Mouse (Mus musculus): ENCODE data around the gene Epb41l2.

Gene Epb41l2

DNA sequence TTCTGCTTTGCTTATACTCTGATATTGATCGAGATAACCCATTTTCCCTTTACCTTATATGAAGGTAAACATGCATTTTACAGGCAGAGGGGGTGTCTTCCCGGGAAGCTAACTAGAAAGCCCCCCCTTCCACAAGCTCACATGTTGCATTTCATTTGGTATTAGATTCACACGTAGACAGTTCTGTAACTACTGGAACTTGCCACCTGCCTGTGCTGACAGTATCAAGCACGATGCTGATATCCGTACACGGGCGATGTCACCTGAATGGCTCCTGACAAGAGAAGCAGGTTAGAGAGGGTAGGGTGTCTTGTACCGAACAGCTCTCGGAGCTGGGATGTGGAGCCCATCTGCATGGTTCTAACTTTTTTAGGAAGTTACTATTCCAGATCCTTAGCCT, 41.0 kb downstream of the Epb41l2 start:
- no peak for DNase-seq (ENCODE audit: low read depth)

DNA sequence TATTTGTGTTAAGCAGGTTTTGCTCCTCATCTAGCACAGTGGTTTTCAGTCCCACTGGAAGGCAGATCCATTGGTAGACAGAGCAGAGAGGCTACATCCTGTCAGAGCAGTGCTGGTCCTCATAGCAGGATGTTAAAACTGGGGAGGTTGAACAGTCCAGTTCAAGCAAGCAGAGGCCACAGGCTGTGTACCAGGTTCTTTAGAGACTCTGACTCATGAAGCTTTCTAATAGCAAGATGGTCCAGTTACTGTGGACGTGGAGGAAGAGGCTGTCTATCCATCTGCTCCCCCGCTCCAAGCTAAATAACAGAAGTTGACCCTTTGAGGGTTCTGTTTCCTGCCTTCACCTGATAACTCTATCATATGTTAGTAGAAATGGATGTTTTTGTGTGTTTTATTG, 41.8 kb downstream of the Epb41l2 start:
- DNase-seq (ENCODE audit: low read depth) = no peak

DNA sequence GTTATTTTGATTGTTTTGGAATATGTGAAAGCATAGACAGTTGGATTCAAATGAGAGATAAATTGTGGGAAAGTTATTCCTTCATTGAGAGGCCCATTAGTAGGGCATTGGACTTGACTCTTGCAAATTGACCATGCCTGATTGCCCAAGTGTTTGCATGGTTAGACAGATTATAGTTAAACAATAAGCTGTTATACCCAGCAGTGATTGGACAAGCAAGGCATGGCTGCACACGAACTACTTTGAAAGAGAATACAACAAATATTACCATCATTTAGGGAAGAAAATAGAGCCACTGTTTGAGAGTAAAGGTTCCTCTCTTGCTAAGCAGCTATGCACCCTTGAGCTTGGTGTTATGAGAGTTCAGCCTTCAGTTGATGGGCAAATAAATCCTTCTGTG, 43.3 kb downstream of the Epb41l2 start:
- no peak for DNase-seq (ENCODE audit: low read depth)

DNA sequence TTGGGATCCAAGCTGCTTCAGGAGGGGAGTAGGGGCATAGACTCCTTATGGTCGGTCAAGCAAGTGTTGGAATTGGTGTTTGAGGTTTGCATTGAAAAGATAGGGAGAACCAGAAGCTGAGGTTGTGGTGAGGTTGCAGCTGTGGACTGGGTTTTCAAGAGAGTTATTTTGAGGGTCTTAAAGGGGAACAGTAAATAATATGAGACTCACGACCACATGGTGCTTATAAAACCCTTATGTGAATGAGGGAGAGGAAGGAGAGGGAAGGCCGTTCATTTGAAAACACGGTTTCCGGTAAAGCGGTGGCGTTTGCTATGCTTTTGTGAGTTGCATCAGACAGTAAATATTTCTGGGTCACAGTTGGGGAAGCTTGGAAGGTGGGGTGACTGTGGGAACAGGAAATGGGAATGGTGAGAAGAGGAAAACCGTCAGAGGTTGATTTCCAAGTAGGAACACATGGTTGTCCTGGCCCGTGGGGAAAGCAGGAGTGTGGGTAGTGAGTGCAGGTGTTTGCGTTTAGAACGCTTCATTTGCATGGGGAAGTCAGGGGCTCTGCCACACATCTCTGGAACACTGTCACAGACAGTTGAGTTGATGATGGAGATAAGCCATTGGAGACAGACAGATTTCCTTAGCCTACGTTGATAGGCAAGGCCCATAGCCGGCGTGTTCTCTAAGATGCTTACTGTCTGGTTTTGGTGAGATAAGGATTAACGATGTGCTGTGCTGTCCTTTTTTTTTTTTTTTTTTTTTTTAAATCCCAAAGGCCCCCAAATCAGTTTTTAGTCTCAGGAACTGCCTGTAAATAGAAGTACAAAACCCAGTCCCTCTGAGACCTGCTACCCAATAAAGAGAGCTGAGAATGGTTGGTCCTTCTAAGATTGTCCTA, 44.5 kb downstream of the Epb41l2 start:
- DNase-seq (ENCODE audit: low read depth) = no peak

DNA sequence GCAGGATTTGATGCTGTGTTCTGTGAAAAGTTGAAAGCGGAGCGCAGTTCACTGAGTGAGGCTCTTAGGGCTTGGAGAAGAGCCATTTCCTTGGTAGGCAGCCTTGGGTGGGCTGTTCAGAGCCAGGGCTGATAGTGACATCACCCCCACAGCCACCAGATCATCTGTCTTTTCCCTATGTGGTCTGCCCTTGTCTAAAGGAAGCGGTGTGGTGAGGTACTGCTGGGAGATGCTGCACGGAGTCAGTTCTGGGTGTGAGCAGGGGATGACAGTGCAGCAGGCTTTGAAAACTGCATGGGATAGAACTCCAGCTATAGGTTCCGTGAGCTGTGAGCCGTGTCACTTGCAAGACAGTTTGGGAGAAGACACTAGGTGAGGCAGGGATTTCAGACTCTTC, 45.1 kb downstream of the Epb41l2 start:
- DNase-seq (ENCODE audit: low read depth) = no peak

DNA sequence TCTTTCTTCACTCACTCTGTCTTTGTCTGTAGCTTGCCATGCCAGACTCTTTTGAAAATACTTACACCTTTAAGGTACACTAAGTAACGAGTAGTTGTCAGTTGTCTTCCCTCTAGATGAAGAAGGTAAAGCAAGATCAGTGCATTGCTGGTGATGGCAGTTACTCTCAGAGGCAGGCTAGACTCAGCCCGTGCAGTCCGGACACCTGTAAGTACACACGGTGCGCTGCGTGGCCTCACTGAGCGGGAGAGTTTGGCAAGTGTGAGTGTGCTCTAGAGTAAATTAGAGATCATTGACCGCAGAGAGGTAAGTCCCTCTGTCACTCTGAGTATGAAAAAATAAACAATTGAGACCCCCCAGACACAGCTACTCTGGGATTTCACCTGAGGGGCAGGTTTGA, 46.0 kb downstream of the Epb41l2 start:
- no peak for DNase-seq (ENCODE audit: low read depth)

DNA sequence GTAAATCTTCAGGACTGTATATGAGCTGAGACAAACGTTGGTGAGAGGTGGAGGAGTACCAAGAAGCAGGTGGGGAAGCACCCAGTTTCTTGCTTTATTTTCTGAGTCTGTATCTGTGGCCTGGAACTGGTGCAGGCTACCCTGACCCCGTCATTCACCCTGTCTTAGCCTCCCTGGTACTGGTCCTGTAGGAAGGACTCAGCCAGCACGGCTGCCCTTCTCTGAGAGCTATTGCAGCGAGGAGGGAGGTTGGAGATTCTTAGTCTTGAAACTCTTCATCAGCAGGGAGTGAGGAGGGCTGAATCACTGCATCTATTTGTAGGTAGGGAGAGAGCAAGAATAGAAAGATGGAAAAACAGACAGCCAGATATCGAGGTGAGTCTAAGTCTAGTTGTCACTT, 47.1 kb downstream of the Epb41l2 start:
- no peak for DNase-seq (ENCODE audit: low read depth)

DNA sequence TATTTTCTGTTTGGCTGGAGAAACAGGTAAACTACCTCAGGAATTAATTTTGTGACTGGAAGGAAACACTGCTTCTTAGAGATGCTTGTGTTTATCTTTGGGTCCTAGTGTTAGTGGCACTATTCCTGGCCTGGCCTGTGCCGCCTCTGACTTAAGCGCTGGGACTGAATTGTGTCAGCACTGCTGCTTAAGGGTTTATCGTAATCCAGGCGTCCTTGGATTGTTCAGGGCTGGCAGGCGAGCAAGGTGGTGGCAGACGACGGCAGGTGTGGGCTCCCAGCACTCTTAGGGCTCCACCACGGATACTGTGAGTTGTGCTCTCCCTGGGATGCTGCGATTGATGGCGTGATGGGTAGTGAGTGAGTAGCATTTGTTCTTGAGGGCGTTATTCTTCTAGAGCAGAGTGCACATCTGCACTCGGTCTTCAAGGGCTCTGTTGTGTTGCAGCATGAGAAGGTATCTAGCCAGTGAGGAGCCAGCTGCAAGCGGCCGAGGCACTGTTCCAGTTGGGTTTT, 48.6 kb downstream of the Epb41l2 start:
- no peak for DNase-seq (ENCODE audit: low read depth)

DNA sequence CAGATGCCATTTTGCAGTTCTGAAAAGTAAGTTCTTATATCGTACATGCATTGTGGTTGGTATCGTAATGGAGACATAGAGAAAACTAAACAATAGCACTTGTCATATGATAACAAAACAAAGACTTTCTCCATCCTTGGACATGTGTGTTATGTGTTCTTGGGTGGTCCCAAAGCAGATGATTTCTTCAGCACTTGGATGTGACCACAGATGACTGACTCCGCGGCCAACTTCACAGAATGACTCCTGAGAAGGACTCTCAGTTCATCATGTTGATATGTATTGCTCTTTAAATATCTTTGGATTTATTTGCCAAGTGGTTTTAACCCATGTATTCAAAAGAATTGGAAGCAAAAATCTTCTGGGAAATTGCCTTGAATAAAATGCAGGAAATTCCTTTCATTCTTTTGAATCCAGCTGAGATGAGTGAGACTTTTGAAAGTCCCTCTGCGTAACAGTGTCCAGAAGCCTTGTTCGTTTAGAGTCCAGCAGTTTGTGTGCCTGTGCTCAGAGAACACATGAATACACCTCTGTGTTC, 52.3 kb downstream of the Epb41l2 start:
- no peak for DNase-seq (ENCODE audit: low read depth)

DNA sequence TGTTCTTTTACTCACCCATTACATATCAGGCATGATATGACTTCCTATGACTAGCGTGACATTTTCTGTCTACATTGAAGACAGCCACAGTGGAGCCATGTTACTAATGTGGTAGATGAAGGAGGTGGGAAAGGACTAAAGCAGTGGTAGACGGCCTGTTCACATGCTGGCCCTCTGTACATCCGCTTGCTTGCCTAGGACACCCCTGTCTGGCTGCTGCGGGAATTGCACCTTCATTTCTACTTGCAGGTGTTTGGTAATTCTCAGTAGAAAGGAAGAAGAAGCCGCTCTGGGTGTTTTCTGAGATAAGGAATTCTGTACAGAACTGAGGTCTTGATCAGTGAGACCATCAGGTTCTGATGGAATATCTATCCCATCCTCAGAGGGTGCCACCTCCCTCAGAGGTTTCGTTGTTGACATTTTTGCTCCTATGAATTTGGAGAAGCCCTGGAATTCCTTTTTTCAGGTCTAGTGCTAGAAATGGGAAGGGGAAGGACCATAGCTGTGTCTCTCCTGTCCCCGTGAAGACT, 55.7 kb downstream of the Epb41l2 start:
- DNase-seq (ENCODE audit: low read depth) = no peak

DNA sequence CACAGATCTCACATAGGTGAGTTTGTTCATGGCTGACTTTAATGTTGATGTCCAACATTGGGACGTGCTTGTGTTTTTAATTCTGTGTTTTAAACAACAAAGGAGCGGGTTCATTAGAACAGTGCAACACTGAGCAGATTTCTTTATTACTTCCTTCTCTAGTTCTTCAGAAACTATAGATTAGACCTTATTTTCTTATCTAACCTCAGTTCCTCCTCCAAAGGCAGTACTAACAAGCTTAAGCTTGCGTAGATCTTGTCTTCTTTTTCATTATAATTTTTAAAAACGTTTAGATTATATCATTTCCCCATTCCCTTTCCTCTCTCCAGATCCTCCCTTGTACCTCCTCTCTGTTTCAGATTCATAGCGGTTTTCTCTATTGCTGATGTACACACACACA, 57.1 kb downstream of the Epb41l2 start:
- DNase-seq (ENCODE audit: low read depth) = no peak

DNA sequence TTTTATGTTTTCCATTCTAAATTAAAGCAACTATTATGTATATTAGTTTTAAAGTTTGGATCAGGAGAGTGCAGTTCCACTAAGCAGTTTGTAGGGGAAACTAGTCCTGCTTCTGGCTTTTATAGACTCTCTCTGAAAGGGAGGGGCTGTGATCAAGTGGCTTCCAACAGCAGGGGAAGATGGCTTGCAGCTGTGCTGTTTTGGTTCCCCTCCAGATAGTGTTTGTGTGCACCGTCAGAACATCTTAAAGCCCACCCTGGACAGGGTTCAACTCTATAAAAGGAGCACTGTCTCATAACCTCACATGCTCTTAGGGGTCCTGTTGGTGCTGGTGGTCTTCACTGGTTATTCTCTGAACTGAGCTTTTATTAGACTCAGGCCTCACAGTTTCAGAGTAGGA, 66.5 kb downstream of the Epb41l2 start:
- peak; percentile 31 for DNase-seq (ENCODE audit: low read depth)

DNA sequence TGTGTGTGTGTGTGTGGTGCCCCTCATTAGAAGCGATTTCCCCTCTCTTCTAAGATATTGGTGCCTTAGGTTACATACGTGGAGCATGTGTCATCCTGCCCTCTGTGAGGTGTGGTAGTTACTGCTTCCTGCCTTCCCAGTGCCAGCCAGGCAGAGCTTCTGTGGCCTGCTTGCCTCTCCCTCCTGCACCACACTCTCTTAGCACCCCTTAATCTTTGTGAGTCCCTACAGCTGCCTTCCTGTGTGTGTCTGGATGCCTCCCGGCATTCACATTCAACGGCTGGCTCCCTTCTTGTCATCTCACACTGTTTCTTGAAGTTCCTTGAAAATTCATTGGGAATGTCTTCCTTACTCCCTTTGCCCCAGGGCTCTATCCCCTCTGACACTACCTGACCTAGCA, 67.2 kb downstream of the Epb41l2 start:
- DNase-seq (ENCODE audit: low read depth) = no peak

DNA sequence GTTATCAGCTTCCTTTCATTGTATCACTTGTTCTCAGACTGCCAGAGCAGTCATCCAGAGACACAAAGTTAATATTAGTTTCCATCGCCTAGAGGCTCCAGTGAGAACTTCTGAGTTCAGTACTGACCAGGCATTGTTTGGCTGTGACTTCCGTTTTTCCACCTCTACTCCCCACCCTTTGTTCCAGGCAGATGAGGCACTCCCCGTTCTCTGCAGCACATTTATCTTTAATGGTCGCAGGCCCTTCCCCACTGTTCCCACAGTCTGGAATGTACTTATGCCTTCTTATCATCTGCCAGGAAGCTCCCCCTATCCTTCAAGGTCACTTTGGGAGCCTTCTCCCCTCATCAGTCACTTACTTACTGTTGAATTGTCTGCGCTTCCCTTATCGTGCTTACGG, 67.9 kb downstream of the Epb41l2 start:
- no peak for DNase-seq (ENCODE audit: low read depth)

DNA sequence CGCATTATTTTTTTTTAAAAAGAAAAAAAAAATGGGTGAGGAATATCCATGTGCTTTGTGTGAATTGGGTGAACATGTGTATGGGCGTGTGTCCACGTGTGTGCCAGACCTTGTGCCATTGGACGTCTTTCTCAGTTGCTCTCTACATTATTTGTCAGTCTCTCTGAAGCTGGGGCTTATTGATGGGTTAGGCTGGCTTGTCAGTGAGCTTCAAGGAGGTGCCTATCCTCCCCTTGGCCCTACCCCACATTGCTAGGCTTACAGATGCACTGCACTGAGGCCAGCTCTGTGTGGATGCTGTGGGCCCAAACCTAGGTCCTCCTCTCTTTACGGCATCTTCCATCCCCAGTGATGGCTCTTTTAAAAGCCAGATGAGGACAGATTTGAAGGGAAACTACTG, 69.1 kb downstream of the Epb41l2 start:
- DNase-seq (ENCODE audit: low read depth) = no peak

DNA sequence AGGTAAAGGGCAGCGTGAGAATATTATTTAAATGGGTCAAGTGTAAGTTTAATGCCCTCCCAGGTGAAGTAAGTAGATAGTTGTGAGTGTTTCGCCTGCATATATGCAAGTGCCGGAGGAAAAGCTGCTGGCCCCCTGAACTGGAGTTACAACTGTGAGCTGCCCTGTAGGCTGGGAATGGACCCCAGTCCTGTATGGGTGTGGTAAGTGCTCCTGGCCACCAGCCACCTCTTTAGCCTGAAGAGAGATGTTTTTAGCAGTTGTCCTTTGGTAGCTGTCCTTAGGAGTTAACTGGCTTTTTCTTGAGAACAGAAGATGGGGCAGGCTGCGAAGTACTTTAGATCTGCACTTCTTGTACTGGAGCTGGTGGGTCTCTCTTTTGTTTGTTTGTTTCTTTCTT, 69.7 kb downstream of the Epb41l2 start:
- DNase-seq (ENCODE audit: low read depth) = peak; percentile 37

DNA sequence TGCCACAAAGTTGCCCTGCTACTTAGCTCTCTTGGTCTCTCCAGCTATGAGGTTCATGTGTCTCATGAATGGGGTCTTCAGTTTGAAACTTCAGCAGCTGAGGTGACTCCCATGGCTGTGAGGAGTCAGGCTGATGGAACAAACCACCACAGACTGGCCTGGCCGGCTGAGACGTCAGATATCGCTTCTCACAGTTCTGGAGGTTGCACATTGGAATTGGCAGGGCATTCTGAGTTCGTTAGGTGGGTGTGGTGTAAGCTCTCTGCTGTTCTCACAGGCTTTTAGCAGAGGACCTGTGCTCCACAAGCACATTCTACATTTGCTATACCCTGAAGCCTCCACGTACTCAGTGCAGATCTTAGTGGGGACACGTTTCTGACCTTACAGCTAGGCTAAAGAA, 71.3 kb downstream of the Epb41l2 start:
- DNase-seq (ENCODE audit: low read depth) = peak; percentile 38

DNA sequence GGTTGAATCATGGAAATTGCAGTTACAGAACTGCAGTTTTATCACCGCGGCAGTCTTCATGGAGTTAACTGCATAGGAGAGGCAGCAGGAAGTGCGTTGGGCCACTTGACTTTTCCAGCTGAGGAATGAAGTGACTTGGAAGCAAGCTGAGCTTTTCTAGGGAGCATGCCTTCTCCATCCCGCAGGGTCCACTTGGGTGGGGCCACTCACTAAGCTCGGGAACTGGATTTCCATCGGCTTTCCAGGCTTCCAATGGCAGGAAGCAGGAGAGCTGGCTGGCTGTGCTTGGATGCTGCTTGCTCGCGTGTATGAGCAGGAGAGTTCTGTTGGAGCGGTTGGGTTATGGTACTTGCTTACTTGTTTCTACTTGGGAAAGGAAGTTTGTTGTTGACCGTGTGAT, 72.8 kb downstream of the Epb41l2 start:
- peak; percentile 52 for DNase-seq (ENCODE audit: low read depth)

DNA sequence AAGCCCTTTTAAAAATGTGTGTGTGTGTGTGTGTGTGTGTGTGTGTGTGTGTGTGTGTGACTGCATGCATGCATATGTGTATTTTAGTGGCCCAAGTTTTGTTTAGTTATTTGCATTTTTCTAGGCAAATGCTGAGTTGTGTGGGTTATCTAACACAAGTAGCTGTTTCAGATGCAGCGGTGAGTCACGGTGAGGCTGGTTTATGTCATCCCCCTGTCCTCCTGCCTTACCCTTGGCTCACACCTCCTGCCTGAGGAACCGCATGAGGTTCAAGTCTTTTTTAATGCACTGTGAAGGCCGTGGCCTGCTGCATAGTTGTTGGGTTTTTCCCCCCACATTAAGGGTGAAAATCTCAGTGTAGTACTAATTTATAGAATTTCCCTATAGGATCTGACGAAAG, 73.3 kb downstream of the Epb41l2 start:
- DNase-seq (ENCODE audit: low read depth) = peak; percentile 64

DNA sequence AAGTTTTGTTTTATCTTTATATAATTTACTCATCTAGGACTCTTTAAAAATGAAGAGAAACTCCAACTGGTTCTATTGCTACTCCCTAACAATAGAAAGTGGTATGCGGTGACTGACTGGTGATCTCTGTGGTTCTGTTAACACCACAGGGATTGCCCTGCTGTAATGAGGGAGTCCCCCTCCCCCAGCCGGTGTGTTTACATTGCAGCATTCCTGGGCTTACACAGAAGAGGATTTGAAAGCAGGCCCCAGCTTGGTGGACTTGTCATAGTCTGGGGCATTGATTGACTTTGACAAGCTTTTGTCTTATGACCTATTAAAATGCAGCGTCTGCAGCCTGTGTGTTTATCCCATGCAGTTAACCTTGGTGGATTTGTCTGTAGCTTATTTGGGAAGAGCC, 73.9 kb downstream of the Epb41l2 start:
- peak; percentile 49 for DNase-seq (ENCODE audit: low read depth)

DNA sequence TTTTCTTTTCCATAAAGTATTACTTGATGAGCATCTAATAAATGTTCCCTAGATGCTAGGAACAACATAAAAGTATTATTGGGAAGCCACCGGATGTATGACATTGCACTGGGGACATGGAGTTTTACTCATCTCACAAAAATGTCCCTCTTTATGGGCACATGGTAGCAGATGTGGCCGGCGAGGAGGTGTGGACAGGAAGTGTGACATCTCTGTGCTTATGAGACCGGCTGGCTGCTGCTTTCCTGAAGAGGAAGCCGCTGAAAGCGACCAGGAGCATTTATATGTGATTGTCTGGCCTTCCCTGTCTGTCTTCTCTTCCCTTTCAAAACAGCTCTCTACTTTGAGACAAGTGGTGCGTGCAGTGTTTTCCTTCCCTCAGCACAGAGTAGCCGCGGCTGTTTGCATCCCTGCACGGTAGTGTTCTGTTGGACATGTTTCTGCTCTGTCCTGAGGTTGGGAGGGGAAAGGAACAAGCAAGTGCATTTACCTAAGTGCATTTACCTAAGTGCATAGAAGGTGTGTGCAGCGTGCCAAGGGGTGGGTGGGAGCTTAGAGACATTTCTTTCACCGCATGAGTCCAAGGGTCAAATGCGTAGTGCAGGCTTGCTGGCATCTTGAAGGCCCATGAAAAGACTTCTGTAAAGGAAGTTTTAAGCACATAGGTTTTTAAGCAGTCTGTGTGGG, 74.9 kb downstream of the Epb41l2 start:
- no peak for DNase-seq (ENCODE audit: low read depth)

DNA sequence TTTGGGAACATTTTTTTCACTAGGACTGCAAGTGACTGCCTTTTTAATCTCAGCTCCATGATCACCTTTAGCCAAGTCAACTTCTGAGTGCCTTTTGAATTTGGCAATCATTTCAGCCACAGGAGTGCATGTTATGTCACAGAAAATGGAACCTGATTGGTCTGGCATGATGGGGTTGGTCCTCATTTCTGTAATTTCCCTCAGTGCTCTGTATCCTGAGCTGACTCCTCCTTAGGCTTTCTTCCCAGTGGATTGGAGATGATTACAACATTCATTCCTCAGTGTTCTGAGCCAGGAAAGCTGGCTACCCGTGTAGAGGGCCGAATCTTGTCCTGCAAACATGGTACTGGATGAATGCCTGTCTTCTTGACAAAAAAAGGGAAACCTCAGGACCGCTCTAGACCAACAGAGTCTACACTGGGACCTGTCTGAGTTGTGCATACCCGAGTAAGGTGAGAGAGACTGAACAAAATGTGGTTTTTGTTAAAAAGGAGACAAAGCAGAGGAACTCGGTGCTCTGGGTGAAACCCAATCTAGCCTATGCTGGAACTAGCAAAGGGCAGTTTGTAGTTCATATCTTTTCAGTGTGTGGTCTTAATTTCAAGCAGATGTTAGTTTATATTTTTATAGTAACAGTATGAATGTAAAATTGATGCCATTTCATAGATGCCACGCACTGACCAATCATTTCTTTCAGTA, 77.3 kb downstream of the Epb41l2 start:
- peak; percentile 87 for DNase-seq (ENCODE audit: low read depth)
